Mouse (Mus musculus): ENCODE measurements around the gene Ptpn3. TPM values are rescaled to one million over a fixed set of nuclear protein-coding genes. Genes with fewer than 3 reads are reported as not detected.
A peak's percentile ranks its signal among the peaks of the same experiment; 100 is the strongest.

Ptpn3 gene
- total and polyA plus RNA-seq, 3 experiments, result 0.08 to 0.14 (median 0.09) TPM

DNA sequence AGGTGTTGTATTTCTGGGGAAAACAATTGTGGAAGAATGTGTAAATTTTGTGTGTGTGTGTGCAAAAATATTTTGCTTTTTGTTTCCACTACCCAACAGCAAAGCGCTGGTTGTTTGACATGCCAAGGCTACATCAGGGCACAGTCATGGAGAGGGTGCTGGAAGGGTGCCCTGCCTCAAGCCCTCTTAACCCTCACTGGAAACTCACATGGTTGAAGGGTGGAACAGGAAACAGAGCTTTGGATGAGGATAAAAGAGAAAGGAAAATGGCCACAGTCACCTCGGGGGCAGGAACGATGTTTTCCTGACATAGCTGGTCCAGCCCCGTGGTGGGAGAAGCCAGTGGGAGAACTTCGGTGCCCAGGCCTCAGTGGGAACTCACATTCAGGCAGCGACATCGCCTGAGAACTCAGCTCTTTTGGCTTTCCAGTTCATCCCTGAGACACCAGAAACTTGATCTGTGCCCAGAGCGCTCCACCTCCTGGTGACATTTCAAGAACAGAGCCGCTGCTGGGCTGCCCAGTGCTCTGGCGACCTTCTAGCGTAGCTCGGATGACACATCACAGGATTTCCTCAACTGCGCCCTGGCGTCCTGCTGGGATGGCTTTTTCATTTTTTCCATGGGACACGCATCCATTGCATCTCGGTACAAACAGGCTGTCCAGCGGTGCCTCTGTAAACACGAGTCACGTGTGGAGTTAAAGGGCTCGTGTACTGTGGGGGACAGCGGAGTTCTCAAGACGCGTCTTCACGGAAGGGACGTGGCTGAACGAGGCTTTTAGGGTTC is 6.8 kb upstream of the Ptpn3 start:
- TF ChIP-seq POLR2A (IDR thresholded peaks at IDR 0.05; ENCODE audit: low read depth, low read length) (no peak), E2F4 (IDR thresholded peaks at IDR 0.05; ENCODE audit: insufficient replicate concordance, low read depth, low read length) (no peak), MEF2A (IDR thresholded peaks at IDR 0.05; ENCODE audit: borderline replicate concordance, low read depth, low read length) (no peak), RCOR1 (conservative IDR thresholded peaks at IDR 0.05; ENCODE audit: low read depth, low read length) (no peak), MYC (IDR thresholded peaks at IDR 0.05; ENCODE audit: low read depth, low read length) (no peak), KAT2A (IDR thresholded peaks at IDR 0.05; ENCODE audit: insufficient replicate concordance, low read length) (no peak)
- Histone ChIP-seq H3K9ac (ENCODE audit: insufficient read depth, low read depth) (no peak overlapping the region), H3K4me1 (ENCODE audit: control insufficient read depth in 1 of 2, insufficient read depth in 2 of 2) (peaks cover 0 to 25% of the 10 kb centered on the region in 2 experiments; a peak in 2 of 4 replicates), H3K4me3 (replicated peaks in 1 of 3; ENCODE audit: low read depth in 2 of 3, low read length in 2 of 3, poor library complexity in 1 of 3) (no peak overlapping the region), H3K27me3 (replicated peaks) (no peaks in the 10 kb centered on the region), H3K27ac (ENCODE audit: insufficient read depth, low read depth) (no peak overlapping the region), H3K9me3 (replicated peaks; ENCODE audit: low read length) (no peaks in the 10 kb centered on the region), H3K4me2 (ENCODE audit: insufficient read depth, low read depth, poor library complexity, severe bottlenecking) (no peak overlapping the region), H3K79me2 (replicated peaks; ENCODE audit: control insufficient read depth, extremely low read depth, insufficient read depth, poor library complexity, severe bottlenecking) (no peaks in the 10 kb centered on the region), H3K36me3 (replicated peaks in 1 of 2; ENCODE audit: control insufficient read depth in 1 of 2, insufficient read depth in 1 of 2, low read length in 1 of 2) (no peaks in the 10 kb centered on the region)
- in situ Hi-C loops (cut with MboI; ENCODE audit: low pct_ligation_motif_present, low pct_unique_long_range_greater_than_20kb, low sequenced_read_pairs) (no loop called here), dilution Hi-C loops (cut with MboI; ENCODE audit: extremely low pct_ligation_motif_present, extremely low pct_unique_long_range_greater_than_20kb, low sequenced_read_pairs) (no loop called here)
- DNase-seq (ENCODE audit: extremely low read depth), result no peak

- Histone ChIP-seq H3K4me2 (ENCODE audit: insufficient read depth, low read depth, poor library complexity, severe bottlenecking) (no peak overlapping the region), H3K9me3 (replicated peaks; ENCODE audit: low read length) (no peaks in the 10 kb centered on the region), H3K27me3 (replicated peaks) (no peaks in the 10 kb centered on the region), H3K79me2 (replicated peaks; ENCODE audit: control insufficient read depth, extremely low read depth, insufficient read depth, poor library complexity, severe bottlenecking) (no peaks in the 10 kb centered on the region), H3K4me1 (ENCODE audit: control insufficient read depth in 1 of 2, insufficient read depth in 2 of 2) (peaks cover 0 to 25% of the 10 kb centered on the region in 2 experiments; a peak in 2 of 4 replicates), H3K9ac (ENCODE audit: insufficient read depth, low read depth) (no peak overlapping the region), H3K36me3 (replicated peaks in 1 of 2; ENCODE audit: control insufficient read depth in 1 of 2, insufficient read depth in 1 of 2, low read length in 1 of 2) (no peaks in the 10 kb centered on the region), H3K27ac (ENCODE audit: insufficient read depth, low read depth) (no peak overlapping the region), H3K4me3 (replicated peaks in 1 of 3; ENCODE audit: low read depth in 2 of 3, low read length in 2 of 3, poor library complexity in 1 of 3) (no peak overlapping the region)
- TF ChIP-seq HCFC1 (IDR thresholded peaks at IDR 0.05; ENCODE audit: low read depth, low read length) (no peak), TBP (conservative IDR thresholded peaks at IDR 0.05; ENCODE audit: low read depth, low read length) (no peak), POLR2A (IDR thresholded peaks at IDR 0.05; ENCODE audit: low read depth, low read length) (no peak), PAX5 (IDR thresholded peaks at IDR 0.05; ENCODE audit: low read length) (no peak), RCOR1 (conservative IDR thresholded peaks at IDR 0.05; ENCODE audit: low read depth, low read length) (no peak), ZMIZ1 (IDR thresholded peaks at IDR 0.05; ENCODE audit: low read depth, low read length) (no peak)
- dilution Hi-C loops (cut with MboI; ENCODE audit: extremely low pct_ligation_motif_present, extremely low pct_unique_long_range_greater_than_20kb, low sequenced_read_pairs) (no loop called here), in situ Hi-C loops (cut with MboI; ENCODE audit: low pct_ligation_motif_present, low pct_unique_long_range_greater_than_20kb, low sequenced_read_pairs) (no loop called here)
- DNase-seq (ENCODE audit: extremely low read depth), result no peak
Measured at GRCm38 (mm10) chr4:57307747-57308146, 6.1 kb upstream of the Ptpn3 start.

- Histone ChIP-seq H3K9me3 (replicated peaks; ENCODE audit: low read length) (no peaks in the 10 kb centered on the region), H3K79me2 (replicated peaks; ENCODE audit: control insufficient read depth, extremely low read depth, insufficient read depth, poor library complexity, severe bottlenecking) (no peaks in the 10 kb centered on the region), H3K4me2 (ENCODE audit: insufficient read depth, low read depth, poor library complexity, severe bottlenecking) (no peak overlapping the region), H3K36me3 (replicated peaks in 1 of 2; ENCODE audit: control insufficient read depth in 1 of 2, insufficient read depth in 1 of 2, low read length in 1 of 2) (no peaks in the 10 kb centered on the region), H3K27me3 (replicated peaks) (no peaks in the 10 kb centered on the region), H3K4me3 (replicated peaks in 1 of 3; ENCODE audit: low read depth in 2 of 3, low read length in 2 of 3, poor library complexity in 1 of 3) (no peak overlapping the region), H3K4me1 (ENCODE audit: control insufficient read depth in 1 of 2, insufficient read depth in 2 of 2) (peaks cover 0 to 28% of the 10 kb centered on the region in 2 experiments; a peak in 2 of 4 replicates), H3K9ac (ENCODE audit: insufficient read depth, low read depth) (no peak overlapping the region), H3K27ac (ENCODE audit: insufficient read depth, low read depth) (no peak overlapping the region)
- TF ChIP-seq MAZ (IDR thresholded peaks at IDR 0.05; ENCODE audit: low read depth, low read length) (no peak), RCOR1 (conservative IDR thresholded peaks at IDR 0.05; ENCODE audit: low read depth, low read length) (no peak), MXI1 (IDR thresholded peaks at IDR 0.05; ENCODE audit: low read depth, low read length) (no peak), ZKSCAN1 (IDR thresholded peaks at IDR 0.05; ENCODE audit: borderline replicate concordance, low read depth, low read length) (no peak), NELFE (IDR thresholded peaks at IDR 0.05; ENCODE audit: low read depth, low read length) (no peak), JUND (conservative IDR thresholded peaks at IDR 0.05; ENCODE audit: low read depth, low read length) (no peak), ZMIZ1 (IDR thresholded peaks at IDR 0.05; ENCODE audit: low read depth, low read length) (no peak), SMC3 (IDR thresholded peaks at IDR 0.05; ENCODE audit: low read depth, low read length) (no peak), MAFK (IDR thresholded peaks at IDR 0.05; ENCODE audit: insufficient replicate concordance, low read length) (no peak), USF1 (IDR thresholded peaks at IDR 0.05; ENCODE audit: low read depth, low read length) (no peak), ZC3H11A (IDR thresholded peaks at IDR 0.05; ENCODE audit: low read depth, low read length) (no peak), UBTF (IDR thresholded peaks at IDR 0.05; ENCODE audit: low read depth, low read length) (no peak), ETS1 (conservative IDR thresholded peaks at IDR 0.05; ENCODE audit: low read depth, low read length) (no peak)
- dilution Hi-C loops (cut with MboI; ENCODE audit: extremely low pct_ligation_motif_present, extremely low pct_unique_long_range_greater_than_20kb, low sequenced_read_pairs) (no loop called here), in situ Hi-C loops (cut with MboI; ENCODE audit: low pct_ligation_motif_present, low pct_unique_long_range_greater_than_20kb, low sequenced_read_pairs) (no loop called here)
- DNase-seq (ENCODE audit: extremely low read depth), result peak; percentile 8
Measured at GRCm38 (mm10) chr4:57306260-57306659, 4.6 kb upstream of the Ptpn3 start.
